Mouse (Mus musculus) liver, postnatal 0 days (tissue): Measurements from ENCODE around the gene Eid2. TPM values are rescaled to one million over a fixed set of nuclear protein-coding genes. Genes with fewer than 3 reads are reported as not detected.

ENCODE experiments used
- ATAC-seq: fragments of 200-750 bp; cut with Nextera tagmentation; 2 replicates; pipeline ENCODE4 v1.8.0; 2017; ENCODE audit warnings: mild to moderate bottlenecking, moderate library complexity
- DNase-seq: peaks from one replicate; pipeline ENCODE4 v3.0.0-alpha.2; 2016
- H3K27ac ChIP-seq: fragments of 300-500 bp; sonication (generic); 2 replicates; pipeline ENCODE4 v1.5.1; 2014; ENCODE audit warnings: antibody characterized with exemption, moderate library complexity, mild to moderate bottlenecking, low read depth
- H3K27me3 ChIP-seq: fragments of 300-500 bp; sonication (generic); 2 replicates; pipeline ENCODE4 v1.6.1; 2014; ENCODE audit warnings: low read length, control low read depth, mixed read lengths; ENCODE audit not compliant: insufficient read depth
- H3K36me3 ChIP-seq: fragments of 300-500 bp; sonication (generic); replicated peaks from 2 replicates; pipeline ENCODE4 v1.6.1; 2014; ENCODE audit warnings: mild to moderate bottlenecking, control low read depth, low read length, moderate library complexity, mixed read lengths; ENCODE audit not compliant: insufficient read depth
- H3K4me1 ChIP-seq: fragments of 300-500 bp; sonication (generic); 2 replicates; pipeline ENCODE4 v1.6.1; 2014; ENCODE audit warnings: antibody characterized with exemption, mild to moderate bottlenecking, control low read depth; ENCODE audit not compliant: insufficient read depth
- H3K4me2 ChIP-seq: fragments of 300-500 bp; sonication (generic); 2 replicates; pipeline ENCODE4 v1.6.1; 2014; ENCODE audit warnings: low read depth, mild to moderate bottlenecking, low read length, moderate library complexity, mixed read lengths
- H3K4me3 ChIP-seq: fragments of 300-500 bp; sonication (generic); 2 replicates; pipeline ENCODE4 v1.5.1; 2014; ENCODE audit warnings: low read depth, low read length
- H3K9ac ChIP-seq: fragments of 300-500 bp; sonication (generic); replicated peaks from 2 replicates; pipeline ENCODE4 v1.6.1; 2014; ENCODE audit warnings: mild to moderate bottlenecking, moderate library complexity
- H3K9me3 ChIP-seq: fragments of 300-500 bp; sonication (generic); 2 replicates; pipeline ENCODE4 v1.6.1; 2016; ENCODE audit warnings: mild to moderate bottlenecking, control low read depth, low read length, mixed read lengths
- CTCF ChIP-seq: sonication (generic); IDR thresholded peaks from 2 replicates; pipeline ENCODE4 v1.5.1; 2016; ENCODE audit warnings: antibody characterized with exemption, low read depth
- EP300 ChIP-seq: IDR thresholded peaks from 2 replicates; pipeline ENCODE4 v1.6.1; 2016; ENCODE audit warnings: antibody characterized with exemption, low read depth, mild to moderate bottlenecking
- WGBS: fragments of 180-500 bp; shearing (Covaris S2); extraction: QIAGEN DNeasy Blood & Tissue Kit; methylation state at CpG from one replicate; pipeline ENCODE4 v1.1.7; 2014; ENCODE audit not compliant: insufficient replicate concordance; 5-methylcytosine and 5-hydroxymethylcytosine counted together
- polyA plus RNA-seq: library from polyadenylated mRNA; unstranded; fragments of >200 nt; fragmentation: Nextera tagmentation; extraction: Ambion mirVana; gene quantifications from 2 replicates; pipeline ENCODE4 v1.2.1, GENCODE M21; 2015

The Eid2 gene
- polyA plus RNA-seq, 1 experiment from 2014 or later = 1.4 TPM

GRCm38 (mm10) chr7:28280630-28281029, 12.9 kb downstream of the Eid2 start:
- no peaks in the 10 kb centered on the region for H3K27me3 ChIP-seq
- no peak for ATAC-seq
- no peak for TF ChIP-seq EP300
- no peak for TF ChIP-seq CTCF
- WGBS = 62% methylated on average over 7 of the region's 7 CpGs
- no peaks in the 10 kb centered on the region for H3K36me3 ChIP-seq
- H3K4me2 ChIP-seq = no peak overlapping the region
- H3K4me1 ChIP-seq = peaks cover 6% of the 10 kb centered on the region
- no peaks in the 10 kb centered on the region for H3K9me3 ChIP-seq
- H3K4me3 ChIP-seq = no peak overlapping the region
- H3K9ac ChIP-seq = no peak overlapping the region
- DNase-seq = no peak
- H3K27ac ChIP-seq = no peak overlapping the region

GRCm38 (mm10) chr7:28290165-28290564, 22.5 kb downstream of the Eid2 start:
- Histone ChIP-seq H3K4me1 (peaks cover 11% of the 10 kb centered on the region), H3K4me2 (peak overlapping the region; percentile 11; the same call in 1 of the 2 replicates), H3K36me3 (no peaks in the 10 kb centered on the region), H3K9me3 (no peaks in the 10 kb centered on the region), H3K27me3 (peaks cover 67% of the 10 kb centered on the region), H3K4me3 (no peak overlapping the region), H3K27ac (no peak overlapping the region), H3K9ac (no peak overlapping the region)
- ATAC-seq = no peak
- TF ChIP-seq EP300 = no peak
- no peak for TF ChIP-seq CTCF
- no peak for DNase-seq
- 2% methylated on average over 17 of the region's 18 CpGs for WGBS

- Histone ChIP-seq H3K4me3 (peak within 1 kb of the TSS; percentile 15; the same call in 1 of the 2 replicates), H3K4me1 (peaks cover 11% of the 10 kb centered on the region), H3K9ac (no peak within 1 kb of the TSS), H3K36me3 (no peaks in the 10 kb centered on the region), H3K27me3 (peaks cover 74% of the 10 kb centered on the region), H3K4me2 (peak within 1 kb of the TSS; percentile 48), H3K9me3 (no peaks in the 10 kb centered on the region), H3K27ac (no peak within 1 kb of the TSS)
- DNase-seq = no peak
- ATAC-seq = no peak
- TF ChIP-seq EP300 (no peak), CTCF (peak; percentile 13; the same call in 1 of the 2 replicates)
- WGBS = 3% methylated on average over 49 of the region's 52 CpGs
Observed at GRCm38 (mm10) chr7:28290638-28291590, 23.2 kb downstream of the Eid2 start, which contains the start of gene Selenov. Gene Selenov, minus strand, starts transcription at chr7:28291186.

- ATAC-seq = peak; percentile 33
- TF ChIP-seq EP300 (no peak), CTCF (no peak)
- peaks cover 84% of the 10 kb centered on the region for H3K27me3 ChIP-seq
Observed at GRCm38 (mm10) chr7:28294481-28294880, 26.8 kb downstream of the Eid2 start.

GRCm38 (mm10) chr7:28298837-28299625, 31.4 kb downstream of the Eid2 start:
- no peak for TF ChIP-seq EP300
- peak; percentile 69 for TF ChIP-seq CTCF
- H3K36me3 ChIP-seq = no peaks in the 10 kb centered on the region
- H3K4me1 ChIP-seq = peaks cover 8% of the 10 kb centered on the region
- H3K4me2 ChIP-seq = no peak overlapping the region
- no peak overlapping the region for H3K27ac ChIP-seq
- peaks cover 73% of the 10 kb centered on the region for H3K27me3 ChIP-seq
- WGBS = 24% methylated on average over 41 of the region's 43 CpGs
- peak; percentile 63; the same call in 1 of the 2 replicates for ATAC-seq
- no peak overlapping the region for H3K9ac ChIP-seq
- DNase-seq = peak; percentile 40
- no peak overlapping the region for H3K4me3 ChIP-seq
- H3K9me3 ChIP-seq = no peaks in the 10 kb centered on the region

More at GRCm38 (mm10) chr7:28294481-28294880, 26.8 kb downstream of the Eid2 start:
- DNase-seq = peak; percentile 59
- Histone ChIP-seq H3K4me3 (peak overlapping the region; percentile 43), H3K27ac (no peak overlapping the region), H3K9me3 (no peaks in the 10 kb centered on the region), H3K36me3 (no peaks in the 10 kb centered on the region), H3K4me2 (peak overlapping the region; percentile 70), H3K9ac (no peak overlapping the region), H3K4me1 (peaks cover 11% of the 10 kb centered on the region)
- 4% methylated on average over 45 of the region's 63 CpGs for WGBS
